Mouse (Mus musculus) bone marrow, adult 2 months (tissue): ENCODE measurements around the gene Cd151.

Experiments used
- CTCF ChIP-seq: fragments of 200-500 bp; IDR thresholded peaks from 2 replicates; pipeline ENCODE4 v1.5.1; 2011; ENCODE audit warnings: low read length, control low read depth; ENCODE audit not compliant: control insufficient read depth, insufficient read depth
- POLR2A ChIP-seq: fragments of 200-500 bp; IDR thresholded peaks from 2 replicates; pipeline ENCODE4 v1.6.1; 2011; ENCODE audit warnings: low read depth, mild to moderate bottlenecking, control low read depth, low read length, borderline replicate concordance; ENCODE audit not compliant: control insufficient read depth

- TF ChIP-seq CTCF, result peak; percentile 31
- no peak for TF ChIP-seq POLR2A
Measured at GRCm38 (mm10) chr7:141491151-141491550, 24.0 kb downstream of the Cd151 start.
